Mouse (Mus musculus): ENCODE data around the gene Mrpl34.
A peak's percentile ranks its signal among the peaks of the same experiment; 100 is the strongest.
"Not testable (repeated sequence)": the region's sequence is repeated elsewhere in the genome, so short reads cannot be mapped to it uniquely, and the experiment has no call there.

The Mrpl34 gene

DNA sequence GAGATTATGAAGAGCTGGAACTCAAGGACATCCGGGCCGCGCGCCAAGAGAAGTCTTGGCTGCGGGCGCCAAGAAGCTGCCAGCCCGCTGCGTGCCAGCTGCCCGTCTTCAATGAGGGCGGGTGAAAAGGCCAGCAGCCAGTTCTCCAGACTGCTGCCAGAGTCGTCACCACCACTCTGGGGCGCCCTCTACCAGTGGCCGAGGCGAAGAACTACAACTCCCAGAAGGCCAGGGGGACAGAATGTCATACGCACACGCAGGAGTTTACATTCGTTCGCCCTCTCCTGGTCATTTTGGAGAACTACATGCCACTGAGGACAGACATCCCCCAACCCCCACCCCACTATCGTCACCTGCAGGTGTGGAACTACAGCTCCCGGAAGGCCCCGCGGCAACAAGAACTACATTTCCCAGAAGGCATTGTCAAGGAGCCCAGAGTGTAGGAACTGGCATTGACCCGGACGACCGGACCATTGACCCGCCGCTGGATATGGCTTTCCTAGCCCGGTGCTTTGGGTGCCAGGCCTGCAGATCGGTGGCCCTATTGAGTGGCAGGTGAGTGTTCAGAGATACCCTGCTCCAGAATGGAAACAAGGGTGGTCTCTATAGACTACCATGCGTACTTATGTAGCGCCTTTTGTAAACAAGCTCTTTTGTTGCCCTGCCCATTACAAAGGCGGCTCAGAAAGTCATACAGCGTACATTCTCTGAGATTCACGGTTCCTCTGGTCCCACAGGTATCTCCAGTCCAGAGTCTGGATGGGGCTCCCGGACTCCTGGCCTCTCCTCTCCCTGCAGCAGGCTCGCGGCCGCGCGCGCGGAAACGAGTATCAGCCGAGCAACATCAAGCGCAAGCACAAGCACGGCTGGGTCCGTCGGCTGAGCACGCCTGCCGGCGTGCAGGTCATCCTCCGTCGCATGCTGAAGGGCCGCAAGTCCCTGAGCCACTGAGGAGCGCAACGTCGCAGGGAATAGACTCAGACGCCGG lies at the start of gene Mrpl34:
Gene Mrpl34, plus strand, starts transcription at position 447 of the 988 bp plus-strand sequence.
- DNase-seq: peak; percentile 98

GRCm38 (mm10) chr8:71422121-71422520 lies 42.6 kb upstream of the Mrpl34 start:
- DNase-seq: no peak

DNA sequence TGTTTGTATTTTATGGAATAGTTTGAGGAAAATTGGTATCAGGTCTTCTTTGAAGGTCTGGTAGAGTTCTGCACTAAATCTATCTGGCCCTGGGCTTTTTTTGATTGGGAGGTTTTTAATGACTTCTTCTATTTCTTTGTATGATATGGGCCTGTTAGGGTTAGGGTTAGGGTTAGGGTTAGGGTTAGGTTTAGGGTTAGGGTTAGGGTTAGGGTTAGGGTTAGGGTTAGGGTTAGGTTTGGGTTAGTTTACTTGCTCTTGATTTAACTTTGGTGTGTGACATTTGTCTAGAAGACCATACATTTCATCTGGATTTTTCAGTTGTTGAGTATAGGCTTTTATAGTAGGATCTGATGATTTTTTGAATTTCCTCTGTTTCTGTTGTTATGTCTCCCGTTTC lies 31.8 kb upstream of the Mrpl34 start:
- not testable (repeated sequence) for DNase-seq

DNA sequence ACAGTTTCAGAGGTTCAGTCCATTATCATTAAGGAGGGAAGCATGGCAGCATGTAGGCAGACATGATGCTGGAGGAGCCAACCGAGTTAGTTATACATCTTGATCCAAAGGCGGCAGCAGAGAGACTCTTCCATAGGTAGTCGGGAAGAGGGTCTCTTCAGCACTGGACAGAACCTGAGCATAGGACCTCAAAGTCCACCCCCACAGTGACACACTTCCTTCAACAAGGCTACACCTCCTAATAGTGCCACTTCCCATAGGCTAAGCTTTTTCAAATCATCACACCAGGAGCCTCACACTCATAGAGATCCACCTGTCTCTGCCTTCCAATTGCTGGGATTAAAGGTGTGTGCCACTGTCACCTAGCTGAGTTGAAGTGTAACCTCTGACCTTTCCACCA lies 27.7 kb upstream of the Mrpl34 start:
- no peak for DNase-seq

DNA sequence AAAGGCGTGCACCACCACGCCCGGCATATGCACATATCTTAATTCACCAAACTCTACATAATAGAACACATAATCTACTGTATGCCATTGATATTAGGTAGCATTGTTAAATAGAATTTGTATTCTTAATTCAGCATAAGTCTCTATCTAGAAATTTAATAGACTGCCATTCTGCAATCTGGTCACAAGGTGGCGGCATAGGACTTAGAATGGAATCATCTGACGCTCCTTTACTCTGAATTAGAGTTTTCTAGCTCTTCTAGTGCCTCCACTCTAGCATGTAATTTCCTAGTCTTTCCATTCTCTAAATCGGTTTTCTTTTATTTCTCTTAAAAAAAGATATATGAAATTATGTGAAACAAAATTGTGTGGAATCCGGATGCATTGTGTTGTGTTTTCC lies 23.4 kb upstream of the Mrpl34 start:
- DNase-seq: peak; percentile 71

DNA sequence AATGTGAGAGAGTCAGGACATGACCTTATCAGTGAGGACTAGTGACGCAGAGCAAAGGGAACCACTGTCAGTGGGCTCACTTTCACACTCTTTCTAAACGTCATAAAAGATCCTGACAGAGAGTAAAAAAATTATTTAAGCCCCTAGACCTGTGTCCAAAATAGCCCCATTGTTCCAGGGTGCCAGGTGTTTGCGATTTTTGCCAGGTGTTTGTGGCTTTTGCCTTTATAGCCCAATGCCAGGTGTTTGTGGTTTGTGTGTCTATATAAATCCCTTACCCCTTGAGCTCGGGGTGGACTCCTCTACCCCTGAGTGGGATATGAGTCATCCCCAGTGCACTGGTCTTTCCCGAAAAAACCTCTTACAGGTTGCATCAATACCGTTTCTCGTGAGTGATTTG lies 19.7 kb upstream of the Mrpl34 start:
- no peak for DNase-seq

DNA sequence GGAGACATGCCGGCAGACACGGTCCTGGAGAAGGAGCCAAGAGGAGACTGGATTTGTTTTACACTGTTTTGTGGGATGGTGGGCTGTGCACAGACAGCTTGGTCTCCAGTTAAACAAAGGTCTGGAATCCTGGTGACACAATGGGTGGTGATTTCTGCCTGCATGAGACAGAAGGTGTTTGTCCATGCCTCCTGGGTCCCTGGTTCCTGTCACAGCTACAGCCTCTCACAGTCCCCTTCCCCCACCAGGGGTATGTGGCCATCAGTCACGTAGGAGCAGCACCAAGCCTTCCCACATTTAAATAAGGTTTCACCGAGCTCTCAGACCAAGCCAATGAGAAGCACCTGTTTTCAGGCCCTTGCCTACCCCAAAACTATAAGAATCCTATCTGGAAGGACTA lies 13.4 kb upstream of the Mrpl34 start:
- DNase-seq: no peak

GRCm38 (mm10) chr8:71451777-71452176 lies 13.0 kb upstream of the Mrpl34 start:
- peak; percentile 7 for DNase-seq

- peak; percentile 11 for DNase-seq
Observed at GRCm38 (mm10) chr8:71452669-71453068, 12.1 kb upstream of the Mrpl34 start.

GRCm38 (mm10) chr8:71454668-71455067 lies 10.1 kb upstream of the Mrpl34 start:
- DNase-seq: peak; percentile 12

DNA sequence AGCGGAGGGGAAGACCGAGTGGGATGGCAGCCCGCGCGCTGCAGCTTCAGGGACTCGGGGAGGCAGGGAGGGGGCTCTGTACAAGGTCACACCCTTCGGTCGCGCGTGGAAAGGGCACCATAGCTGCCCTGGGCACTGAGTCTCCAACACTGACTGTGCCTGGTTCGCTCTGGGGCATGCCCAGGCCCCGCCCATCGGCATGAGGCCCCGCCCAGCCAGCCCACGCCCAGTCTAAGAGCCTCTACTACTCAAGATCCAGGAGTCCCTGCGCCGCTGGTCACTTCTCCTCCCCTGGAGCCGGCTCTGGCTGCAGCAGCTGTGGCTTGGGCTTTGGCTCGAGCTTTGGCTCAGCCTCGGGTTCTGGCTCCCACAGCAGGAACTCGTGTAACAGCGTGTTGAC lies 7.9 kb upstream of the Mrpl34 start:
- DNase-seq: peak; percentile 38

GRCm38 (mm10) chr8:71457659-71458270 lies 7.0 kb upstream of the Mrpl34 start:
- peak; percentile 28 for DNase-seq

GRCm38 (mm10) chr8:71460716-71461115 lies 4.0 kb upstream of the Mrpl34 start:
- peak; percentile 12 for DNase-seq

GRCm38 (mm10) chr8:71461152-71461840 lies 3.5 kb upstream of the Mrpl34 start:
- peak; percentile 50 for DNase-seq

DNA sequence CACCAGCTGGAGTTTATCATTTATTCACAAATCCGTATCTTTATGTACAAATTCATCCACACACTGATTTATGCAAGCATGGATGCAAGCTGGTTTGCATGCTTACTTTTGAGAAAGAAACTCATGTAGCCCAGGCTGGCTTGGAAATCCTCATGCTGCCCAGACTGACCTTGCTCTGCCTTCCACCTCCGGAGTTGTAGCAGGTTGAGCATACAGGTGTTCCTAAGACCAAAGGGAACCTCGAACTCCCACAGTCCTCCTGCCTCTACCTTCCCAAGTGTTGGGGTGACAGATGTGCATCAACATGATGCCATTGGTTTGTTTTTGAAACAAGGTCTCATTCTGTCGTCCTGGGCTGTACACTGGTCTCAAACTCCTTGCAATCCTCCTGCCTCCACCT lies 2.6 kb upstream of the Mrpl34 start:
- no peak for DNase-seq

- peak; percentile 87 for DNase-seq
Observed at GRCm38 (mm10) chr8:71462786-71463185, 2.0 kb upstream of the Mrpl34 start.

DNA sequence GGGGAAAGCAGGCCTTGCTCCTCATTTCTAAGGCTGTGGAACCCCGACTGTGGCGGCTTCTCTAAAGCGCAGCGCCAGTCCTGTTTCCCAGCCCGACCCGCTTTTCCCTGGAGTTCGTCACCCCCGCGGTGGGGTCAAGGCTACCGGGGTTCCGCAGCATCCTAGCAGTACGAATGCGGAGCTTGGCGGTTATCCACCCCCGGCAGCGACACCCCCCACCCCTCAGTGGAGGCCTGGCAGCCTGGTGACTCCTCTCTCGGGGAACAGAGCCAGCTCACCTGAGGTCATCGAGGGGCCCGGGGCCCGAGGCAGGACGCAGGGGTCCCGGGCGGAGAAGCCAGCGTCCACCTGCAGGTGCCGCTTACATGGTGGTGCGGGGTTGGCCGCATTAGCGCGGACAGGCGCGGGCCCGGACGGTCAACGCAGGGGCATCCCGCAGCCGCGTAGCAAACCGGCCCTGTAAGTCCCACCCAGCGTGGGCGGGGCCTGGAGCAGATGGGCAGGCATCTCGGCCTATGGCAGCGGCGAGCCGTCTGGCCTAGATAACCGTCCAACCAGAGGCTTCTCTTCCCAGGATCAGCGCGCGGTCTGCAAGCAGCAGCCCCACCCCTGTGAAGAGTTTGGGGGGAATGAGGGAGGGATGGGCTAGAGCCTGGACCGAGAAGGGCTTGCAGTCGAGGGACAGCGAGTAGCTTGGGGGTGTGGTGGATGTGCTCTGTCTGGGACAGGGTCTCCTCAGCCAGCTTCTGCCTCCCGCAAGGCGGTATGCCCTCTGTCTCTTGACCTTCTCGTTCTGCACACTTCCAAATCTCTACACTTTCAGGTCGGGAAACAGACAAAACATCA lies 1.3 kb upstream of the Mrpl34 start, which contains the start of gene Abhd8:
Gene Abhd8, minus strand, starts transcription at position 468 of the 846 bp plus-strand sequence.
- DNase-seq: peak; percentile 98

- no peak for DNase-seq
Observed at GRCm38 (mm10) chr8:71465733-71466132, 974 bp downstream of the Mrpl34 start.

DNA sequence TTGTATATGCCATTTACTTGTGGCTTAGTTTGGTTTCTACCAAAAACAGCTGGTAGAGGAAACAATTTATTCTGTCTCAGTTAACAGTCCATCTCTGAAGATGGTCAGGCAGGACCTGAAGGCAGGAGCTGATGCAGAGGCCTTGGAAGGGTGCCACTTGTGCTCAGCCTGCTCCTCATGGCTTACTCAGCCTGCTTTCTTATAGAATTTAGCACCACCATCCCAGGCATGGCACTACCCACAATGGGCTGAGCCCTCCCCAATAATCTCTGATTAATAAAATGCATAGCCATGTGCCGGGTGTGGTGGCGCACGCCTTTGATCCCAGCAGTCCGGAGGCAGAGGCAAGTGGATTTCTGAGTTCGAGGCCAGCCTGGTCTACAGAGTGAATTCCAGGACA lies 1.4 kb downstream of the Mrpl34 start:
- DNase-seq: no peak

DNA sequence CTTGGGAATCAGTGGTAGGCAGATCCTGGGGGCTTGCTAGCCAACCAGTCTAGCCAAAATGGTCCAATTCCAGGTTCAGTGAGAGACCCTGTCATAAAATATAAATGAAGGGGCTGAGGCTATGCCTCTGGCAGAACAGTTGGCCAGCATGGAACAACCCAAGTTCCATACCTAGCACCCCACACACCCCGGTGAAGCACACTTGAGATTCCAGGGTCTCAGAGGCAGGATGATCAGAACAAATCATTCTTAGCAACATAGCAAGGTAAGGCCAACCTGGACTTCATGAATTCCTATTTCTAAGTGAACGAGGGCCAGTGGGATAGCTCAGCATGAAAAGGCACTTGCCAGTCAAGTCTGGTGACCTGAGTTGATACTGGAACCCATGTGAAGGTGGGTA lies 2.4 kb downstream of the Mrpl34 start:
- no peak for DNase-seq

DNA sequence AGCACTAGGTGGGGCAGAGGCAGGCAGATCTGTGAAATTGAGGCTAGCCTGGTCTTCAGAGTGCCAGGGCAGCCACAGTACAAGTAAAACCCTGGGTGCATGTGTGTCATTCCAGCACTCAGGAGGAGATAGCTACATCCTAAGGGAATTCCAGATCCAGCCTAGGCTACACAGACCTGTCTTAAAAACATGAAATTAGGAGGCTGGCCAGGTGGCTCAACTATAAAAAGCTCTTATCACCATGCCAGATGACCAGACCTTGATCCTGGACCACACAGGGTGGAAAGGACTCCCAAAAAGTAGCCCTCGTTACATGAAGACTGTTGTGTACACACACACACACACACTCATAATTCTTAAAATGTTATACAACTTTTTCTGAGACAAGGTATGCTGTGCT lies 3.2 kb downstream of the Mrpl34 start:
- no peak for DNase-seq

DNA sequence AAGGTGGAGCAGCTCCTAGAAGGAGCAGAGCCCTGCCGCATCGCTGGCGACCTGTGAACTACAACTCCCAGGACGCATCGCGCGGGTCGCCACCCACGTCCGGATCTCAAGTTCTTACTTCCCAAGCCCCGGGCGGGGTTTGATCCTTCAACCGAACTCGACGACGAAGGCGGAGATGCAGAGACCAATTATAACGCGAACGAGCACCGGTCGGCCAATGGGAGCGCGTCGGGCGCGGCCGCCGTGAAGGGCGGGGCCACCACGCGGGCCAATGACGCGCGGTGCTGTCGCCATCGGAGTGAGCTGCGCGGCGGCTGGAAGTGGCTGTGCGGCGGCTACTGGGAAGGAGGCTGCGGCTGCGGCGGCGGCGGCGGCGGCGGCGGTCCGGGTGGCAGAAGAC lies 4.2 kb downstream of the Mrpl34 start, which contains the start of gene Dda1:
Gene Dda1, plus strand, starts transcription at position 284 of the 400 bp plus-strand sequence.
- peak; percentile 94 for DNase-seq
